Mouse (Mus musculus) inflammation-experienced regulatory T-cells, adult 6 months (primary cell): ENCODE measurements around the gene Malrd1. TPM values are rescaled to one million over a fixed set of nuclear protein-coding genes. Genes with fewer than 3 reads are reported as not detected.

ENCODE experiments used
- ATAC-seq: one replicate; pipeline ENCODE4 v1.8.0; 2017
- polyA plus RNA-seq, 3 experiments: library from polyadenylated mRNA; unstranded; fragments of 100-300 nt; shearing (Covaris generic); gene quantifications; one replicate each; pipeline ENCODE4 v1.2.1; 2017

Gene Malrd1
- polyA plus RNA-seq, 3 experiments from 2014 or later: not detected

DNA sequence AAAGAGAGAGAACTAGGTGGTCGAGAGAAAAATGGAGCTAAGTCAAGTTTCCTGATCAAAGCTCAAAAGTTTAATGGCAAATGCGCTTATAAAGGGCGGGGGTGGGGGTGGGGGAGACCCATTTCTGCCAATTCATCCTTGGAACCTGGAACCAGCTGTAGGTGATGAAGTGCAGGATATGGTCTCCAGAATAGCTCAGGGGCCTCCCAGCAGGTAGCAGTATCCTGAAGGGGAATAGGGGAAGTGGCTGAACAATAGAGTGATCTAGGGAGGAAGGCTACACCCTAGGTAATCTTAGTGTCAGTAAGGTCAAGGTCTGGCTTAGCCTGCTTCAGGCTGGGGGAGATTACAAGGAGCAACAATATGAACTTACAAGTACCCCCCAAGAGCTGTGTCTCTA lies 506.5 kb downstream of the Malrd1 start:
- no peak for ATAC-seq

DNA sequence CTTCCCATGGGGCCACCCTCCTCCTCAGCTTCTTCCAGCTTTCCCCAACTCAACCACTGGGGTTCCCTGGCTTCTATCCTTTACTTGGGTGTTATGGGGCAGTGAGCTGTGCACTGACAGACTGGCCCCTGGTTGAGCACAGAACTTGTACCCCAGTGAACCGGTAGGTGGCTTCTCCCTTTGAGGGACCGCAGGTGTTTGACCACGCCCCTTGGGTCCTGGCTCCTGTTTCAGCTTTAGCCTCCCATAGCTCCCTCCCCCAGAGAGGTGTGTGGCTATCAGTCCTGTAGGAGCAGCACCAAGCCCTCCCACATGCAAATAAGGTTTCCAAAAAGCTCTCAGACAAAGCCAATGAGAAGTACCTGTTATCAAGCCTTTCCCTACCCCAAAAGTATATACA lies 584.4 kb downstream of the Malrd1 start:
- ATAC-seq: no peak

DNA sequence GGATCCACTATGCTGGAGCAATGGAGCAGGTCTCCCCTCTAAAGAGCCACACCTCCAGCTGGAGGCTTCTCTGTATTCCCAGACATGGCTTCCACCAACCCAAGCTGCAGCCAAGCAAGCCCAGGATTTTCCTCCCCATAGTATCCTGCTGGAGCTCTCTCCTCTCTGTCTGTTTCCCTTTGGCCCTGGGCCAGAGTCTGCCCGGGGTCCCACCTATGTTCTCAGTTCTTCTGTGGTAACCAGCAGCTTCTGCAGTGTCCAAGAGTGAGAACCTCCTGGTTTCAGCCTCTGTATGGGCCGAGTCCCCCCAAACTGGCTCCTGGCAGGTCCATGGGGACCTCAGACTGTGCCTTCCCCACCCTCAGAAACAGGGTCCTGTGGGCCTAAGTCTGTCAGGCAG lies 587.1 kb downstream of the Malrd1 start:
- ATAC-seq: no peak

GRCm38 (mm10) chr2:16147999-16148398 lies 621.7 kb downstream of the Malrd1 start:
- no peak for ATAC-seq

DNA sequence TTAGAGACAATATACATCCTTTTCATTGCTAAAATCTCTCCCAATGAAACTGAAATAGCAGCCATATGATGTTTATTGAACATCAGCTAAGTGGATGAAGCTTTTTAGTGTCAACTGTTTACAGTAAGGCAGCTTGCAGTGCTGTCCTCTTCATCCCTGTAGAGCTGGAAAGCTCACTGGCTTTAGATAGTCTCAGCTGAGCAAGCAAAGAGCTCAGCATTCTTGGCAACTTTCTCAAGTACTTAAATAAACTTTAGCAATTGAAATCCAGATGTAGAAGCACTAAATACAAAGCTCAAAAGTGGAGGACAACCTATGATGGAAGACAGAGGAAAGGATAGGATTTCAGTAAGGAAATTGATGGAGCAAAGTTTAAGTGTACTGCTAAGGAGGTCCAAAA lies 626.3 kb downstream of the Malrd1 start:
- ATAC-seq: no peak

DNA sequence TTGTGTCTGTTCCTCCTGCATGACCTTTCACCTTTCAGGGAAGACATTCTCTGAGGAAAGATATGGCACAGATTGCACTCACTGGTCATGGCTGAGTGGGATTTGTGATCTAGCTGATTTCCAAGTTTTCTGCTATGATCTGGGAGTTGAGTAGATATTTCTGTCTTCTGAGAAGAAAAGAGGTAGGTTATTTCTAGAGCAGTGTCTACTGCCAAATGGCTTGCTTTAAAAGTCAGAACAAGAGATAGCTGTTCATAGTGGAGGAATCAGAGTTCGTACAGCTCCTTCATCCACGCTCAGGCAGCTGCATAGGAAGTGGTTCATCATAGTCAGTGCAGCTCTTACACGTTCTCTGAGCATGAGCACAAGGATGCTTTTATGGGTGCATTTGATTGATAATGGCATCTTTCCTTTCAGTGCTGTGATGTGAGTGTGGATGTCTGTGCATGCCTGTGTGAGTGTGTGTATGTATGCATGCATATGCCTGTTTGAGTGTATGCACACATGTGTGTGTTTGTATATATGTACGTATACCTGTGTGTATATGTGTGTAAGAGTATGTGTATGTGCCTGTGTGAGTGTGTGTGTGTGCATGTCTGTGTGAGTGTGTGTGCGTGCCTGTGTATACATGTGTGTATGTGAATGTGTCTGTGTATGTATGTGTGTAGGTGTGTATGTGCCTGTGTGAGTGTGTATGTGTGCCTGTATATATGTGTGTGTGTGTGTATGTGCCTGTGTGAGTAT lies 637.1 kb downstream of the Malrd1 start:
- no peak for ATAC-seq

GRCm38 (mm10) chr2:16168611-16169010 lies 642.3 kb downstream of the Malrd1 start:
- no peak for ATAC-seq

GRCm38 (mm10) chr2:16172086-16172485 lies 645.8 kb downstream of the Malrd1 start:
- no peak for ATAC-seq

DNA sequence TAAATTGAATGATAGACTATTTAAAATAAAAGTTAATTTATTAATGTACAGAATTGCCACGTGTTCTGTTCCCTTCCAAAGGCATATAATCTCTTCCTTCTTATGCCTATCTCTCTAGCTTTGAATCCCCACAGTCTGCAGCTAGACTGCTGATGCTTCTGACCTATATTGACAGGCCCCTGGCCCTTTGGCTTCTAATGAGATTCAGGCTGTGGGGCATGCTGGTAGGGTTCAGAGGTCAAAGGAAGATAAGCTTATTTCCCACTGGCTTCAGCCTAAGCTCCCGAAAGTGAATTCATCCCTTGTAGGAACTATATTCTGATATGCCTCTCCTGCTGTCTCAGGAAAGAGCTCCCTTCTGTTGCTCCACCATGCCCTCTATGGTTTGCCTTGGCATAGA lies 647.1 kb downstream of the Malrd1 start:
- no peak for ATAC-seq

- ATAC-seq: no peak
Observed at GRCm38 (mm10) chr2:16182140-16182539, 655.9 kb downstream of the Malrd1 start.

GRCm38 (mm10) chr2:16183158-16183557 lies 656.9 kb downstream of the Malrd1 start:
- no peak for ATAC-seq

DNA sequence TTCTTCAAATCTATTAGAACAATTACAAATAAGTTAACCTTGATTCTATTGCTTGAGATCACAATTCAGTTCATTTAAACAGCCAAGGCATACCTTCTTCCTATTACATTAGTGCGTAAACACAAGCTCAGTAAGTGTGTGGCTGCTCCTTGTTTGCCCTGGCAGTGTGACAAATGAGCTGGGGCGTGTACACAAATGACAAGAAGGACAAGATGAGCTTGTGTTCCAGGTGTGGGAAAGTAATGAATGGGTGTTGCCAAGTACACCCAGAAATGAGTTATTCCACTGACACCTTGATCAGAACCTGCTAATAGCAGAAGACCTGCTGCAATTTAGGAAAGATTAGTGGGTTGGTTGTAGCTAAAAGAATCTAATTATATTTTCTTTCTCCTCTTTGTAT lies 683.7 kb downstream of the Malrd1 start:
- ATAC-seq: no peak

DNA sequence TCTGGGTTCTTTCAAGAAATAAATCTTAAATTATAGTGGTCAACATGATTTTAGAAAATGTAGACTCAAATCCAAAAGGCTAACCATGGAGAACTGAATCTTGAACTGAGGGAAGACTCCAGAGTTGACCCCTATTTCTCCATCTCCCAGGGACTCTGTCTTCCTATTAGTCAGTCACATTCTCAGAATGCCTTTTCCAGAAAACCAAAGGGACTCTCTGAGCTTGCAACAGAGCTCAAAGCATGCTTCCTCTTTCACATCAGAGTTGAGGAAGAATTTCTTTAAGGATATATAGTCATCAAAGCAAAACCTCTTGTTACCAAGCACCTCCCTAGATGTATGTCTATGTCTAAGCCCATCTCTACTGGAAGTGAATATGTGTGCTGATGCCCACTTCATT lies 686.5 kb downstream of the Malrd1 start:
- no peak for ATAC-seq

DNA sequence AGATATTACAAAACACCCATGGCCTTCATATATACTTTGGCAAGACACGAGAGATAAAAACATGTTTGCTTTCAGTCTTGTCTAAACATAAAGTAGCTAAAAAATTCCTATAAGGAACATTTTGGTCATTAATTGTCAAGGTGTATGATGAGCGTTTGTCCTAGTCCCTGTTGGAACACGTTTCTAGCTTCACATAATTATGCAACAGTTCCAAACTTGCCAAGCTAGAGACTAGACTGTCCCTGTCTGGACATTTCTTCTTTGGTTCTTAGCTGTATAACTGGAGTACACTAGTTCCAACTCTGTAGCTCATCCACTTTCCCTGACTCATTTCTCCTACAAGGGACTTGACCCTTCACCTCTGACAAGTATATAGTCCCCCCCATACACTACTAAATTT lies 687.8 kb downstream of the Malrd1 start:
- ATAC-seq: no peak

DNA sequence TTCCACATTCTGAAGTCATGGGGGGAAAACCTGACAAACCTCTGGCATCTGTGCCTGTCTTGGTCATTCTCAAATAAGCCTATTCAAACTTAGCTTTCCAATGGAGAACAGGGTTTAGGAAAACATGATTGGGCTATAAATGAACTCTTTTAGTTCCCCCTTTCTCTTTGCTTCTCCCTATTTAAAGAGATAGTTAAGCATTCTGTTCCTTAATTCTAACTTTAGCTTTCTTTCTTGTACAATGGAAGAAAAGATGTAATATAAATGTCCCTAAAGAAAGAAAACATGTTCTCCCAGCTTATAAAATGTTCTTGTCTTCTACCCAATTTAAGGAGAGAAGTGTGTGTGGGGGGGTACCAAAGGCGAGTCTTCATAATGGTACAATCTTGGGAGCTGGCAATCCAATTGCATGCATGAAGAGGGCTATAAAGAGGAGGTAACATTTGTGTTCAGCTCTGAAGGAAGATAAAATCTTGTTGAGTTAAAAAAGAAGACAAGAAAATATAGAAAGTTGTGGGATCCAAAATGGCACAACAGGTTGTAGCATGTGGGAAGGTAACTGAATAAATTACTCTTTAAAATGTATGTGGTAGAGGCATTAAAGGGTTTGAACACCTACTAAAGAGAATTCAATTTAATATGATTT lies 702.0 kb downstream of the Malrd1 start:
- ATAC-seq: no peak

DNA sequence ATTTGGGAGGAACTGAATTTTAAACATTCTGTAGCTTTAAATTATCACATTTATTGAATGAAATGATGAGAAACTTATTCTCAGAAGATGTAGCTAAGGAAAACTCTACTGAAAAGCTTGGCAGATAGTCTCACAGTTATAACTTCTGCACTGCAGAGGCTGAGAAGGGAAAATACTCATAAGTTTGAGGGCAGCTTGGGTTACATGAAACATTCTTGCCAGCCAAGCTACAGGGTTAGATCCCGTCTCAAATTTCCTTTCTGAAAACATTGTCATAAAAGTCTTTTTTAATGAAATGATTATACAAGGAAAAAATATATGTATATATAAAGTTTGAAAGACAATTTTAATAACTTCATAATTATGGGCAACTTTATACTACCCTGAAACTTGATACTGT lies 714.6 kb downstream of the Malrd1 start:
- no peak for ATAC-seq

DNA sequence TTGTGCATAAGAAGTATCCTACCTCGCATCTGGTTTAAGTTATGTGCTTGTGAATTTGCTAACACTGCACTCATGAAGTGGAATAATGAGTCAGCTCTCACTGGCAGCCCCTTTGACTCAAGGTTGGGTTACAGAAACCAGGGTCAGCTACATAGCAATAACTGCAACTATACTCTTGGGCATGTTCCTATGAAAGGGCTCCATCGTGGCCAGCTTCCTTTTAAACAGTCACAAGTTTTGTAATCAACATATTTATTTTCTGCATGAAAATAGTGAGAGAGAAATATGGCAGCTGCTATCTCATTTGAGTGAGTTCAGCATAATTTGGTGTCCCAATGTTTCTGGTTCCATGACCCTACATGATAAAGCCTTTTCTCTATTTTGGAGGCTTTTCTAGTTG lies 716.8 kb downstream of the Malrd1 start:
- ATAC-seq: no peak

- ATAC-seq: no peak
Observed at GRCm38 (mm10) chr2:16248861-16249260, 722.6 kb downstream of the Malrd1 start.

DNA sequence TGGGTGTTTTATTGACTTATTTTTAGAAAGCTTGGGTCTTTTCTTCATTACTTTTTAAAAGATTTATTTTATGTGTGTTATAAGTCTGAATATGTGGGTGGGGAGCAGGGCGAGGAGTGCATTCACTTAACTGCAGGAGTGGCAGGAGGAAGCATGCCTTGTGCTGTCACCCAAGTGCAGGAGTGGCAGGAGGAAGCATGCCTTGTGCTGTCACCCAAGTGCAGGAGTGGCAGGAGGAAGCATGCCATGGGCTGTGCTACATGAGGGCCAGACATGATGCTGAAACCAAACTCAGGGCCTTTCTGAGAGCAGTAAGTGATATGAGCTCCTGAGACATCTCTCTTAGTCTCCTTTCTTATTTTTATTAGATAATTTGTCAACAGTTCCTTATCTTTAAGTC lies 726.0 kb downstream of the Malrd1 start:
- no peak for ATAC-seq
